Mouse (Mus musculus): Measurements from ENCODE around the gene Satb1.

DNA sequence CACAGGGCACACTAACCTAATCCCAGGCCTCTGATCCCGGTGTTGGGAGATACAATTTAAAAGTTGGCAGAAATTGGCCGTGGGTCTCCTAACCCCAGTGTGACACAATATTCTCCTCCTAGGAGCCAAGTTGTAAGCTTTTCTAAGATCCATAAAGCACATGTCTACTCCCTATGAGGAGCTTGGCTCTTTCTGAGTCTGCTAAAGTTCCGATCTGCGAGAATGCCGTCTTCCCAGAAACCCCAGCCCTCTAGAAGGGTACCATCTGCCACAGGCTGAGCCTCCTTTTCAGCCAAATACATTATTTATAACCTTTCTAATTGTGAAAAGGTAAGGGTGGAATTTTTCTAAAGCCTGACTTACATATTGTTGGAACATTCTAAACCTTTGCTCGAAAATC, 43.3 kb downstream of the Satb1 start:
- TF ChIP-seq POLR2A (IDR thresholded peaks at IDR 0.05; ENCODE audit: control insufficient read depth, extremely low read depth, insufficient read depth, low read length, poor library complexity) (no peak), CTCF (IDR thresholded peaks at IDR 0.05; ENCODE audit: borderline replicate concordance, control insufficient read depth, extremely low read depth, insufficient read depth, low read length, poor library complexity) (no peak)
